8 mouse cellular contexts compared by ENCODE assay signal in genomic region chr9:106421865-106422160, GRCm38 (mm10). TPM values are rescaled to one million over a fixed set of nuclear protein-coding genes. Genes with fewer than 3 reads are reported as not detected.
A peak's percentile ranks its signal among the peaks of the same experiment; 100 is the strongest.
DNase-seq lines count a peak whose midpoint lies in the region; ATAC-seq lines count a peak whose summit lies in the region.

No protein-coding gene starts in this region.

- no peaks in the 10 kb centered on the region for H3K36me3 ChIP-seq in heart, embryonic 14.5 days (ENCODE audit: control insufficient read depth, insufficient read depth, low read length)
- no peaks in the 10 kb centered on the region for H3K36me3 ChIP-seq in liver, embryonic 12.5 days
- H3K36me3 ChIP-seq in stomach, embryonic 15.5 days: no peaks in the 10 kb centered on the region

- H3K27ac ChIP-seq in heart, embryonic 14.5 days (replicated peaks in 1 of 2; ENCODE audit: control insufficient read depth in 1 of 2, insufficient read depth in 1 of 2, low read depth in 2 of 2, low read length in 2 of 2): no peak overlapping the region
- no peak overlapping the region for H3K27ac ChIP-seq in liver, embryonic 12.5 days
- H3K27ac ChIP-seq in stomach, embryonic 15.5 days: no peak overlapping the region

- WGBS in heart, embryonic 14.5 days: 0% methylated on average over 3 of the region's 3 CpGs
- 0% methylated on average over 3 of the region's 3 CpGs for WGBS in liver, embryonic 12.5 days (ENCODE audit: insufficient replicate concordance)
- 0% methylated on average over 3 of the region's 3 CpGs for WGBS in stomach, embryonic 15.5 days

- DNase-seq in CD4-positive, CD25-positive, alpha-beta regulatory T cell, adult 2 months (ENCODE audit: low read depth, low spot score): peak; percentile 90
- peak; percentile 74 for DNase-seq in brain, embryonic 18.5 days (ENCODE audit: low read depth, low spot score)
- peak; percentile 92 for DNase-seq in kidney, postnatal 10 days
- DNase-seq in neural tube, embryonic 10.5 days (ENCODE audit: extremely low spot score, low spot score): peak; percentile 92

- no peak overlapping the region for H3K9ac ChIP-seq in heart, embryonic 14.5 days (ENCODE audit: low read length)
- no peak overlapping the region for H3K9ac ChIP-seq in liver, embryonic 12.5 days
- no peak overlapping the region for H3K9ac ChIP-seq in stomach, embryonic 15.5 days

- H3K9me3 ChIP-seq in heart, embryonic 14.5 days (ENCODE audit: control insufficient read depth, low read length): no peaks in the 10 kb centered on the region
- no peaks in the 10 kb centered on the region for H3K9me3 ChIP-seq in liver, embryonic 12.5 days (replicated peaks)
- no peaks in the 10 kb centered on the region for H3K9me3 ChIP-seq in stomach, embryonic 15.5 days

- peak; percentile 83 for ATAC-seq in erythroid progenitor cell, adult 5-6 weeks (replicated peaks; ENCODE audit: low FRiP score, poor library complexity, severe bottlenecking)
- peak; percentile 60 for ATAC-seq in heart, embryonic 14.5 days (ENCODE audit: insufficient number of reproducible peaks, insufficient read depth, low FRiP score, low read depth)
- peak; percentile 73 for ATAC-seq in liver, embryonic 12.5 days
- peak; percentile 59 for ATAC-seq in stomach, embryonic 15.5 days (ENCODE audit: insufficient read depth, low FRiP score, low read depth)

- H3K4me2 ChIP-seq in heart, embryonic 14.5 days (ENCODE audit: low read length): peak overlapping the region; percentile 44; the same call in 1 of the 2 replicates
- peak overlapping the region; percentile 21; the same call in 1 of the 2 replicates for H3K4me2 ChIP-seq in liver, embryonic 12.5 days
- H3K4me2 ChIP-seq in stomach, embryonic 15.5 days: peak overlapping the region; percentile 41

- H3K4me3 ChIP-seq in heart, embryonic 14.5 days (ENCODE audit: control insufficient read depth in 1 of 2, insufficient read depth in 1 of 2, low read depth in 1 of 2, low read length in 2 of 2): no peak overlapping the region
- 0 out of 2 replicates have a peak overlapping the region, but pooled peaks have one; percentile 2 for H3K4me3 ChIP-seq in liver, embryonic 12.5 days
- H3K4me3 ChIP-seq in stomach, embryonic 15.5 days (replicated peaks): no peak overlapping the region

- H3K27me3 ChIP-seq in heart, embryonic 14.5 days (ENCODE audit: control insufficient read depth, insufficient read depth, low read length): 0 out of 2 replicates have a peak, but pooled peaks cover 3% of the 10 kb centered on the region
- H3K27me3 ChIP-seq in liver, embryonic 12.5 days (replicated peaks): peaks cover 54% of the 10 kb centered on the region
- H3K27me3 ChIP-seq in stomach, embryonic 15.5 days (replicated peaks): no peaks in the 10 kb centered on the region

- peaks cover 24% of the 10 kb centered on the region in 2 experiments for H3K4me1 ChIP-seq in heart, embryonic 14.5 days (ENCODE audit: control insufficient read depth in 2 of 2, insufficient read depth in 2 of 2, low read length in 2 of 2)
- peaks cover 27% of the 10 kb centered on the region for H3K4me1 ChIP-seq in liver, embryonic 12.5 days
- peaks cover 27% of the 10 kb centered on the region for H3K4me1 ChIP-seq in stomach, embryonic 15.5 days

RNA-seq across cellular contexts. Expression of gene Rpl29, which starts 7.4 kb away (rescaled TPM):
- total RNA-seq in erythroid progenitor cell, adult 5-6 weeks (2015; ENCODE audit: low replicate concordance): 733 and 902 TPM in 2 replicates
- 361 and 381 TPM in 2 replicates for total RNA-seq in erythroid progenitor cell, adult 5-6 weeks (2017; ENCODE audit: low replicate concordance)
- polyA plus RNA-seq in heart, embryonic 14.5 days (2014; fragmentation: Nextera tagmentation; extraction: Ambion mirVana): 691 and 781 TPM in 2 replicates
- polyA plus RNA-seq in liver, embryonic 12.5 days (2016; fragmentation: Nextera tagmentation; extraction: Ambion mirVana): 870 and 914 TPM in 2 replicates
- polyA plus RNA-seq in stomach, embryonic 15.5 days (2015; fragmentation: Nextera tagmentation; extraction: Ambion mirVana): 805 and 953 TPM in 2 replicates

RNA-seq across cellular contexts. Expression of gene Acy1, which starts 16.3 kb away (rescaled TPM):
- 2.9 TPM in 1 of 2 replicates, not detected in the other for total RNA-seq in erythroid progenitor cell, adult 5-6 weeks (2015; ENCODE audit: low replicate concordance)
- 0.30 and 0.39 TPM in 2 replicates for total RNA-seq in erythroid progenitor cell, adult 5-6 weeks (2017; ENCODE audit: low replicate concordance)
- 22.8 and 24.8 TPM in 2 replicates for polyA plus RNA-seq in heart, embryonic 14.5 days (2014; fragmentation: Nextera tagmentation; extraction: Ambion mirVana)
- 34.0 and 35.2 TPM in 2 replicates for polyA plus RNA-seq in liver, embryonic 12.5 days (2016; fragmentation: Nextera tagmentation; extraction: Ambion mirVana)
- polyA plus RNA-seq in stomach, embryonic 15.5 days (2015; fragmentation: Nextera tagmentation; extraction: Ambion mirVana): 37.9 and 50.7 TPM in 2 replicates

RNA-seq across cellular contexts. Expression of gene Abhd14b, which starts 25.4 kb away (rescaled TPM):
- 1.3 TPM in 1 of 2 replicates, not detected in the other for total RNA-seq in erythroid progenitor cell, adult 5-6 weeks (2015; ENCODE audit: low replicate concordance)
- 0.91 TPM in 1 of 2 replicates, not detected in the other for total RNA-seq in erythroid progenitor cell, adult 5-6 weeks (2017; ENCODE audit: low replicate concordance)
- 6.6 and 7.1 TPM in 2 replicates for polyA plus RNA-seq in heart, embryonic 14.5 days (2014; fragmentation: Nextera tagmentation; extraction: Ambion mirVana)
- 14.5 and 15.2 TPM in 2 replicates for polyA plus RNA-seq in liver, embryonic 12.5 days (2016; fragmentation: Nextera tagmentation; extraction: Ambion mirVana)
- polyA plus RNA-seq in stomach, embryonic 15.5 days (2015; fragmentation: Nextera tagmentation; extraction: Ambion mirVana): 26.2 and 26.9 TPM in 2 replicates

RNA-seq across cellular contexts. Expression of gene Abhd14a, which starts 25.7 kb away (rescaled TPM):
- 3.2 and 3.4 TPM in 2 replicates for total RNA-seq in erythroid progenitor cell, adult 5-6 weeks (2015; ENCODE audit: low replicate concordance)
- total RNA-seq in erythroid progenitor cell, adult 5-6 weeks (2017; ENCODE audit: low replicate concordance): 0.77 and 2.0 TPM in 2 replicates
- 55.9 and 57.5 TPM in 2 replicates for polyA plus RNA-seq in heart, embryonic 14.5 days (2014; fragmentation: Nextera tagmentation; extraction: Ambion mirVana)
- 29.1 and 31.6 TPM in 2 replicates for polyA plus RNA-seq in liver, embryonic 12.5 days (2016; fragmentation: Nextera tagmentation; extraction: Ambion mirVana)
- 48.6 and 48.7 TPM in 2 replicates for polyA plus RNA-seq in stomach, embryonic 15.5 days (2015; fragmentation: Nextera tagmentation; extraction: Ambion mirVana)

RNA-seq across cellular contexts. Expression of gene Pcbp4, which starts 31.3 kb away (rescaled TPM):
- 9.2 TPM in 1 of 2 replicates, not detected in the other for total RNA-seq in erythroid progenitor cell, adult 5-6 weeks (2015; ENCODE audit: low replicate concordance)
- not detected in 2 replicates for total RNA-seq in erythroid progenitor cell, adult 5-6 weeks (2017; ENCODE audit: low replicate concordance)
- 59.0 and 66.4 TPM in 2 replicates for polyA plus RNA-seq in heart, embryonic 14.5 days (2014; fragmentation: Nextera tagmentation; extraction: Ambion mirVana)
- 27.3 and 30.9 TPM in 2 replicates for polyA plus RNA-seq in liver, embryonic 12.5 days (2016; fragmentation: Nextera tagmentation; extraction: Ambion mirVana)
- 51.8 and 58.9 TPM in 2 replicates for polyA plus RNA-seq in stomach, embryonic 15.5 days (2015; fragmentation: Nextera tagmentation; extraction: Ambion mirVana)
